Mouse (Mus musculus) left cerebral cortex, adult 8-10 months (tissue): Measurements from ENCODE around the gene Dnm2. TPM values are rescaled to one million over a fixed set of nuclear protein-coding genes. Genes with fewer than 3 reads are reported as not detected.
A peak's percentile ranks its signal among the peaks of the same experiment; 100 is the strongest.
"Not testable (repeated sequence)": the region's sequence is repeated elsewhere in the genome, so short reads cannot be mapped to it uniquely, and the experiment has no call there.

Experiments used
- DNase-seq, 2 experiments: peaks; one replicate each; pipeline ENCODE4 v3.0.0; 2022; ENCODE audit warnings: low spot score in 2 of 2
- total RNA-seq, 4 experiments: library from RNA; stranded (reverse); gene quantifications; 2 replicates each; pipeline ENCODE4 v1.2.4; 2022

The Dnm2 gene
- total RNA-seq, 4 experiments from 2014 or later: 49.5 to 64.9 (median 60.9) TPM

- no peak for DNase-seq
These were observed 31.7 kb downstream of the Dnm2 start for GRCm38 (mm10) chr9:21456246-21456929.

GRCm38 (mm10) chr9:21456930-21457634 lies 32.4 kb downstream of the Dnm2 start:
- no peak for DNase-seq

DNA sequence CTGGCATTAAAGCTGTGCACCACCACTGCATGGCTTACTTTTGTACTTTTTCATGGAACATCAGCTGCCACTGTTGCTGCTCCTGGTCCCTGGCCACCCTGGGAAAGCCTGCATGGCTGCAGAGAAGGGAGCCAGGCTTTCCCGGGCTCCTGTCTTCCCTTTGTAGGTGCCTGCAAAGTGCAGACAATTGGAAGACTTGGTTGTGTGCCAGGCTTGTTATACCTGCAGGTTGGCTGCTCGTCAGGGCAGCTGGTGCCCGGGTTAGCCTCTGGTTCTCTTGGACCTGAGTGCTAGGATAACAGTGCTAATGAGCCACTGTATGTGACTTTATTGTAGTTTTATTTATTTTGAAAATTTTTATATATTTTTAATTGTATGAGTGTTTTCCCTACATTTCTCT lies 34.1 kb downstream of the Dnm2 start:
- DNase-seq: no peak

GRCm38 (mm10) chr9:21460400-21460940 lies 35.8 kb downstream of the Dnm2 start:
- DNase-seq: no peak

DNA sequence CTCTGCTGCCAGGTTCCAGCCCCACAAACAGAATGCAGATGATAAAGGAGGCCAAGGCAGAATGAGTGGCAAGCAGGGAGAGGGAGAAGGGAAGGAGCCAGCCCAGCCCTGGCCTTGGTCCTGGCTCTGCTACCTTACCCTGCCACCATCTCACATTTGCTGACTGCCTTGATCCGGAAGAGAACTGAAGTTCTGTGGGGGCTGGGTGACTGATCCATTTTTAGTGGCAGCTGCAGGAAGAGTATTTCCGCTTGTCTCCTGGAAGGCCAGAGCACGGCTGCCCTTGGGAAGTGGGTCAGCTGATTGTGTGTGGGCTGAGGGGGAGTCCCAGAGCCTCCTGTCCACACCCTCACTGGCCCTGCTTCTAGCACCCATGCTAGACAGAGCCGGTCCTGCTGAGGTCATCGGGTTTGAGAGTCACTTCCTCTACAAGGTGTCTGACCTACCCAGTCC lies 38.5 kb downstream of the Dnm2 start:
- peak in 1 of 2 experiments; percentile 21 for DNase-seq

DNA sequence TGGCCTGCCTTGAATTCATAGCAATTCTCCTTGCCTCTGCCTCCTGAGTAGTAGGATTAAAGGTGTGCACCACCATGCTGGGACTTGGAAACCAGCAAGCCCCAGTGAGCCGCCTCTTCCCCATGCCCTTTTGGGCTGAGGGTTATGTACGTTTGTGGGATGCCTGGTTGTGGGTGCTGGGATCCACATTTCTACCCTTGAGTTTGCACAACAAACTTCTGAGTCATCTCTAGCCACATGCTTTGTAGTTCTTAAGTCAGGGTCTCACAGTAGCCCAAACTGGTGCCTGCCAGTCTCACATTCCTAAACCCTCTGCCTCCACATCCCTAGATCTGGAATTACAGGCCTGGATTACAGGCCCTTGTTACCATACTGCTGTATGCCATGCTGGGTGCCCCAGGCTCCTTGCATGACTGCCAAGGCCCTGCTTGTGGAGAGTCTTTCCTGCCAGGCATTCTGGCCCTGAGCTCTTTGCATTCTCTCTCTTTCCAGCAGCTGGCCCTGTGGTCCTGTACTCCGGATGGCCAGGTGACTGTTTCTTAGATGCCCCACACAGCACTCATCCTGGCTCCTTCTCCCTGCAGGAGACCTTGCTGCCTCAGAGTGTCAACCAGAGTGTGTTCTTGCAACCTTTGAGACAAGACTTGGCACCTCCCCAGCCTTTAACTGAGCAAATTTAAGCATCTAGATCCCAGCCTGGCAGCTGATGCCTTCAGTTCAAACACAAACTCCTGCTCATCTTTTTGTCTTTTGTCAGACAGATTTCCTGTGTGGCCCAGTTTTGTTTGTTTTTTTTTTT lies 39.3 kb downstream of the Dnm2 start:
- DNase-seq: no peak

DNA sequence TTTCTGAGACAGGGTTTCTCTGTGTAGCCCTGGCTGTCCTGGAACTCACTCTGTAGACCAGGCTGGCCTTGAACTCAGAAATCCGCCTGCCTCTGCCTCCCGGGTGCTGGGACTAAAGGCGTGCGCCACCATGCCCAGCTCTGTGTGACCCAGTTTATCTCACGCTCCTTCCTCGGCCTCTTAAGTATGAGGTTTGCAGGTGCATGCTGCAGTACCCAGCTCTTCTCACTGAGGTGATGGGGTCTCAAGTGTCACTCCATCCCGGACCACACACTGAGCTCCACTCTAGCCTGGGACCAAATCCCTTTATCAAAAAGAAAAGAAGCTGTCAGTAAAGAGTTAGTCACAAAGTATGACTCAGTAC lies 39.8 kb downstream of the Dnm2 start:
- not testable (repeated sequence) for DNase-seq

GRCm38 (mm10) chr9:21469032-21470024 lies 44.6 kb downstream of the Dnm2 start:
- no peak for DNase-seq

GRCm38 (mm10) chr9:21472913-21473312 lies 48.2 kb downstream of the Dnm2 start:
- no peak for DNase-seq

- DNase-seq: no peak
These were observed 53.0 kb downstream of the Dnm2 start for GRCm38 (mm10) chr9:21477707-21478106.

DNA sequence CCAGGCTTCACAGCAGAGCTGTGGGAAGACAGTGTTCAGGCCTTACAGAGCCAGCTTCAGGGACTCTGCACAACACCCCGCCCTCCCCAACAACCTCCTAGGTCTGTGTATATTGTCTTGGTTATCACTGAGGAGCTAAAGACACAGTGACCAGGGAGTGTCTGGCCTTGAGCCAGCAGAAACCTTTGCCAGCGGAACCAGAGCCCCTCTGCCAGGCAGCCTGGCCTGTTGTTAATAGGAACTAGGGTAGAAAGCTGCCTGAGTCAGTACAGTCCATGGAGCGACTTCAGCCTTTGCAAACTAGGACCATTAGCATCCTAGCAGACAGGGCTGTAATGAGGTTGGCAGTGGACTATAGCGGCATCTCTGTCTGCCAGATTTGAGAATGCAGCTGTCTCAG lies 59.4 kb downstream of the Dnm2 start:
- no peak for DNase-seq

- DNase-seq: not testable (repeated sequence)
These were observed 63.5 kb downstream of the Dnm2 start for GRCm38 (mm10) chr9:21488246-21488645.

GRCm38 (mm10) chr9:21490696-21491095 lies 66.0 kb downstream of the Dnm2 start:
- DNase-seq: no peak

DNA sequence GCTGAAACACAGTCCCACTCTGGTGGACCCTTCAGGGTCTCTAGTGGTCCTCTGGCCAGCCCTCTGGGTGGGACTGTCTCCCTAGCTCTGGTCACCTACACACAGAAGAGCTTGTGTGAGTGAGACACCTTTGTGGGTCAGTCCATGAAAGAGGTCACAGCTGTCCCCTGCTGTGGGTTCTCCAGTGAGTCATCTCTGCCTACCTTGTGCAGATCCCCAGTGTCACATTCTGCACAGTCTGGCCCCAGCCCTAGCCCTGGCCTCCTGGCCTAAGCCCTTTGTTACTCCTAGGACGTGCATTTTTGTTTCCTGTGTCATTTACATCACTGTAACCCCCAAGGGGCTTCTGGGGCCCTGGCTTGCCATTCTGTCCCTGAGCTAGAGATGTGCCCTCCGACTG lies 69.2 kb downstream of the Dnm2 start:
- DNase-seq: no peak

DNA sequence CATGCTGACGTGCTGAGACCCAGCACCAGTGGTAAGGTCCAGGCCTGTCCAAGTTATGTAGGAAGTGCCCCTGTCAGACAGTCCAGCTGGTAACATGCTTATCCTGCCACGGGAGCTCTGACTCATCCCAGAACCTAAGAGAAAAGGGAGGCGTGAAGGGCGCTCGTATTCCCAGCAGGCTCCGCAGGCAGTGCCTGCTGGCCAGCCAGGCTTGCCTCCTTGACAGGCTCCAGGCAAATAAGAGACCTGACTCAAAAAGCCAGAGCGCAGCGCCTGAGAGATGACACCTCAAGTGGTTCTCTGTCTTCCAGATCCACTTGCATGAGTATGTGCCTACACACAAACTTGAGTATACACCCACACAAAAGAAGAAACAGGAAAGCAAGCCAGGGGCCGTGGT lies 70.0 kb downstream of the Dnm2 start:
- DNase-seq: peak in 1 of 2 experiments; percentile 56

DNA sequence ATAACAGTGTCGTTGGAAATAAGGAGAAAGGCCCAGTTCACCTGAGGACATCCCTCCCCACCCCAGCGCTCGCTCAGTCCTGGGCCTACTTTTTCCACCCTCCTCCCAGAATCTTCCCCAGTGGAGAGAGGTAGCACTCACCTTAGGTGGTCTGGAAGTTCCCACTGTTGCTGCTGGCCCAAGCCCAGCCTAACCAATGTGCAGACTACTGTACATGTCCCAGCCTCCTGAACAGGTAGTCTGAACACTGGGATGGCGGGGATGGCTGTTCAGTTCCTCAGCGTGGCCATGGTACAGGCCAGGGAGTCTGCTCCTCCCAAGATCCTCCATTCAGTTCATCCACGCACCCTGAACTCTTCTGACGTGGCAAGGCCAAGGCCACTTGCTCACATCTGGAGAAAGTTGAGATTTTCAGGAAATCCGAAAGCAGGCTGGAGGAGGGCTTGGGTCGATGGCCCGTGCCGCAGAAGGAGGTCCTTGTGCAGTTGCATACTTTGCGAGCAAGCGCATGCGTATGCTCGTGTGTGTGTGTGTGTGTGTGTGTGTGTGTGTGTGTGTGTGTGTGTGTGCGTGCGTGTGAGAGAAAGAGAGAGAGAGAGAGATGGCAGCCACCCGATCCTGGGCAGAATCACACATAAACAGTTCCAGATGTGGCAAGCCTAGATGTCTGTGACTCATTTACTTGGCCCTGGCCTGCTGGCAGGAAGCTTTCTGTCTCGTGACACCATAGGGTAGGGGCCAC lies 71.8 kb downstream of the Dnm2 start:
- no peak for DNase-seq

- DNase-seq: no peak
These were observed 72.4 kb downstream of the Dnm2 start for GRCm38 (mm10) chr9:21497050-21497542.

DNA sequence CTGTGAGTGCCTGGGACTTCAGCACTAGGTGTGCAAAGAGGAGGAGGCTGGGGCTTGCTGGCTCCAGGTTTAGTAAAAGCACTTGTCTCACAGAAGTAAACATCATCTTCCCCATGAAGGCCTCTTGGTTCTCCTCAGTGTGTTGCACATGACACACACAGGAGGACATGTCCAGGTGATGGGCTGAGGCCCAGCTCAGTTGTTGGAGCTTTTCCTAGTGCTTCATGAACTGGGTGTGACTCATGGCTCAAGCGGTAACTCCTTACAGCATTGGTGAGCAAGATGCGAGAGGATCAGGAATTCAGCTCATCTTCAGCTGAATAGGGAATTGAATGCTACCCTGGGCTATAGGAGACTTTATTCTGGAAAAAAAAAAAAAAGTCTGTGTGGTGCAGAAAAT lies 73.0 kb downstream of the Dnm2 start:
- DNase-seq: no peak

GRCm38 (mm10) chr9:21498284-21498902 lies 73.7 kb downstream of the Dnm2 start:
- DNase-seq: no peak
